Mouse (Mus musculus): ENCODE results near the gene Syce2.

- TF ChIP-seq POLR2A (IDR thresholded peaks at IDR 0.05; ENCODE audit: insufficient read length, low read depth) (no peak), E2F4 (IDR thresholded peaks at IDR 0.05; ENCODE audit: insufficient read depth) (no peak), MYOG (IDR thresholded peaks at IDR 0.05; ENCODE audit: control insufficient read depth in 1 of 3, insufficient read depth in 1 of 3, insufficient read length in 2 of 3, low read depth in 2 of 3) (no peak), USF1 (IDR thresholded peaks at IDR 0.05; ENCODE audit: low read depth) (no peak), POLR2AphosphoS2 (IDR thresholded peaks at IDR 0.05; ENCODE audit: insufficient read length, low read depth) (no peak)
Measured at GRCm38 (mm10) chr8:84912895-84913501, 41.1 kb downstream of the Syce2 start.
